Mouse (Mus musculus) hindbrain, embryonic 15.5 days (tissue): ENCODE measurements around the gene Zfand2a. TPM values are rescaled to one million over a fixed set of nuclear protein-coding genes. Genes with fewer than 3 reads are reported as not detected.

Experiments
- ATAC-seq: fragments of 200-750 bp; cut with Nextera tagmentation; 2 replicates; pipeline ENCODE4 v1.8.0; 2017; ENCODE audit warnings: low read depth, moderate number of reproducible peaks, moderate TSS enrichment; ENCODE audit not compliant: low FRiP score
- H3K27ac ChIP-seq: fragments of 300-500 bp; sonication (generic); replicated peaks from 2 replicates; pipeline ENCODE4 v1.5.1; 2015; ENCODE audit warnings: mild to moderate bottlenecking, inconsistent platforms
- H3K27me3 ChIP-seq: fragments of 300-500 bp; sonication (generic); 2 replicates; pipeline ENCODE4 v1.6.1; 2015; ENCODE audit warnings: control low read depth, inconsistent platforms
- H3K36me3 ChIP-seq: fragments of 300-500 bp; sonication (generic); 2 replicates; pipeline ENCODE4 v1.6.1; 2015; ENCODE audit warnings: control low read depth, inconsistent platforms
- H3K4me1 ChIP-seq: fragments of 300-500 bp; sonication (generic); replicated peaks from 2 replicates; pipeline ENCODE4 v1.6.1; 2015; ENCODE audit warnings: control low read depth, inconsistent platforms
- H3K4me2 ChIP-seq: fragments of 300-500 bp; sonication (generic); 2 replicates; pipeline ENCODE4 v1.6.1; 2015; ENCODE audit warnings: moderate library complexity, mild to moderate bottlenecking, inconsistent platforms
- H3K4me3 ChIP-seq: fragments of 300-500 bp; sonication (generic); 2 replicates; pipeline ENCODE4 v1.5.1; 2015; ENCODE audit warnings: mild to moderate bottlenecking, inconsistent platforms
- H3K9ac ChIP-seq: fragments of 300-500 bp; sonication (generic); 2 replicates; pipeline ENCODE4 v1.6.1; 2015; ENCODE audit warnings: inconsistent platforms
- H3K9me3 ChIP-seq: fragments of 300-500 bp; sonication (generic); 2 replicates; pipeline ENCODE4 v1.6.1; 2016; ENCODE audit warnings: control low read depth, inconsistent platforms
- WGBS: fragments of 180-500 bp; shearing (Covaris S2); methylation state at CpG from one replicate; pipeline ENCODE4 v1.1.7; 2015; 5-methylcytosine and 5-hydroxymethylcytosine counted together
- polyA plus RNA-seq: library from polyadenylated mRNA; unstranded; fragments of >200 nt; fragmentation: Nextera tagmentation; extraction: Ambion mirVana; gene quantifications from 2 replicates; pipeline ENCODE4 v1.2.1, GENCODE M21; 2015

Zfand2a gene
- polyA plus RNA-seq, 1 experiment from 2014 or later, result 27.1 TPM

DNA sequence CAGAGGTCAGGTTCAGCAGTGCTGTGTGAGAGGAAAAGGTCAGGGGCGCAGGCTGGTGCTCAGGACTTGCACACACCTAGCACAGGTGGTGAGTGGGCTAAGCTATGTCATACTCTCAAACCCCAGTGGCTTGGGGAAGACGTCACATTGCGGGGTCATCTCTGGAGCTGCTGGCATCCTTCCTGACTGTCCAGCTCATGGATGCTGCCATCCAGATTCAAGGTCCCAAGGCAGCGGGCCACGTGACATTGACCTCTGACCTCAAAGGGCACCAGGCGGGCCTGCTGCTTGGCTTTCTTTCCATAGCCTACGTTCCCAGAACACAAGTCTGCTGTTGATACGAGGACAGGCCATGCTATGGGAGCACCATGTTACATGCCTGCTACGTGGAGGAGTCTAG lies 57.3 kb downstream of the Zfand2a start:
- ATAC-seq, result no peak
- Histone ChIP-seq H3K4me2 (no peak overlapping the region), H3K4me3 (no peak overlapping the region), H3K4me1 (peaks cover 53% of the 10 kb centered on the region), H3K36me3 (no peaks in the 10 kb centered on the region), H3K9me3 (no peaks in the 10 kb centered on the region), H3K9ac (no peak overlapping the region), H3K27me3 (no peaks in the 10 kb centered on the region), H3K27ac (no peak overlapping the region)
- WGBS, result 93% methylated on average over 9 of the region's 9 CpGs

- Histone ChIP-seq H3K9me3 (no peaks in the 10 kb centered on the region), H3K4me1 (peaks cover 35% of the 10 kb centered on the region), H3K4me3 (no peak overlapping the region), H3K4me2 (no peak overlapping the region), H3K27me3 (no peaks in the 10 kb centered on the region), H3K9ac (no peak overlapping the region), H3K27ac (no peak overlapping the region), H3K36me3 (no peaks in the 10 kb centered on the region)
- WGBS, result 81% methylated on average over 9 of the region's 9 CpGs
- no peak for ATAC-seq
Measured at GRCm38 (mm10) chr5:139425198-139425597, 59.2 kb downstream of the Zfand2a start.

DNA sequence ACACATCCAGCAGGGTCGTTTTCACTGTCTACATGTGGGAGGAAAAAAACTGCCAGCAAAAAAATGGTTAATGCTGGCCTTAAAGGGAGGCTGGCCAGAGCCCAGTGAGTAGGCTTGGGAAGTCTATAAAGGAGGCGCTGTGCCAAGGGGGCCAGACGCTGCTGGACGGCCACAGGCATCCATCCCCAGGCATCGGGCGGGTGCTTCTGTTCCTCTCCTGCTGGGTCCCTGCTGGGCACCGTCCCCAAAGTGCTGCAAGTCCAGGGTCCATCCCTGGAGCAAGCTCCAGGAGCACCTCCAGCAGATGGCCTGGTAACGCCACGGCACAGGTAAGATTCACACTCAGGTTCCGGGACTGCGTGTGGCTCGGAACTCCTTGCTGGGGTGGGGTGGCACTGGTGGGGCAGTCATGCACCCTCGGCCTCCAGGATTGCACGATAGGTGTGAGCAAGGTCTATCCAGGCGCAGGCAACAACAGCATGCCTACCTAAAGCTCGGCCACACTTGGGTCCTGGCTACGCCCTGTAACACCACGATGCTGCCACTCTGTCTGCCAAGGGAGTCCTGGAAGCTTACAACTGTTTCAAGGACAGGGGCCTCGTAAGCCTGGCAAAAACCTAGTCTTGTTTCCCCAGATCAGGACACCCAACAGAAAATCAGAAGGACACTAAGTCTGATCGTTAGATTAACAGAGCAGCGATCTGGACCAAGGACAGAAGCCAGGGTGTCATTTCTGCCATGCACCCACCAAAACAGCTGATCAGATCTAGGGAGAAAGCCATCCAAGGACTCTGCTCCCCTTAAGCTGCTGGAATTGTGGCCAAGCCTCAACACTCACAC lies 61.1 kb downstream of the Zfand2a start, which contains the start of gene Gper1:
Gene Gper1 (plus strand): TSS at position 126 of the 840 bp plus-strand sequence.
- 47% methylated on average over 21 of the region's 21 CpGs for WGBS
- H3K4me1 ChIP-seq, result peaks cover 34% of the 10 kb centered on the region
- no peaks in the 10 kb centered on the region for H3K9me3 ChIP-seq
- no peaks in the 10 kb centered on the region for H3K36me3 ChIP-seq
- peak within 1 kb of the TSS; percentile 25 for H3K4me3 ChIP-seq
- H3K27ac ChIP-seq, result peak within 1 kb of the TSS; percentile 32; the same call in 1 of the 2 replicates
- no peak for ATAC-seq
- H3K27me3 ChIP-seq, result no peaks in the 10 kb centered on the region
- H3K9ac ChIP-seq, result 0 out of 2 replicates have a peak within 1 kb of the TSS, but pooled peaks have one; percentile 2
- peak within 1 kb of the TSS; percentile 36 for H3K4me2 ChIP-seq

Other genes with a start within 250 kb of the Zfand2a start
- gene Get4, start 232.2 kb downstream of the Zfand2a start, polyA plus RNA-seq, result 123 and 126 TPM in 2 replicates
- 124 and 132 TPM in 2 replicates for gene Adap1, start 158.9 kb downstream of the Zfand2a start, polyA plus RNA-seq
- gene Cox19, start 133.1 kb downstream of the Zfand2a start, polyA plus RNA-seq, result 91.9 and 98.8 TPM in 2 replicates
- gene Cyp2w1, start 131.9 kb downstream of the Zfand2a start, polyA plus RNA-seq, result not detected in 2 replicates
- 2.6 and 2.9 TPM in 2 replicates for gene Gpr146, start 106.9 kb downstream of the Zfand2a start, polyA plus RNA-seq
- gene C130050O18Rik, start 79.3 kb downstream of the Zfand2a start, polyA plus RNA-seq, result 0.22 and 0.43 TPM in 2 replicates
- 7.6 and 8.6 TPM in 2 replicates for gene Gper1, start 61.4 kb downstream of the Zfand2a start, polyA plus RNA-seq
- 16.2 and 17.9 TPM in 2 replicates for gene 3110082I17Rik, start 24.0 kb downstream of the Zfand2a start, polyA plus RNA-seq
- 35.9 and 47.3 TPM in 2 replicates for gene Uncx, start 58.9 kb upstream of the Zfand2a start, polyA plus RNA-seq